Mouse (Mus musculus) small intestine, adult 2 months (tissue): ENCODE data around the gene Ccdc194. TPM values are rescaled to one million over a fixed set of nuclear protein-coding genes. Genes with fewer than 3 reads are reported as not detected.

Source experiments
- H3K27ac ChIP-seq: fragments of 200-500 bp; 2 replicates; pipeline ENCODE4 v1.5.1; 2012; ENCODE audit warnings: low read depth, low read length, control low read depth, inconsistent platforms; ENCODE audit not compliant: insufficient read depth
- H3K27me3 ChIP-seq: fragments of 200-500 bp; 2 replicates; pipeline ENCODE4 v1.6.1; 2012; ENCODE audit warnings: mild to moderate bottlenecking, moderate library complexity, low read length, inconsistent platforms; ENCODE audit not compliant: control insufficient read depth, insufficient read depth
- H3K36me3 ChIP-seq: fragments of 200-500 bp; 2 replicates; pipeline ENCODE4 v1.6.1; 2012; ENCODE audit warnings: mild to moderate bottlenecking, low read length, control low read depth, inconsistent platforms; ENCODE audit not compliant: control insufficient read depth, insufficient read depth
- H3K4me1 ChIP-seq: fragments of 200-500 bp; 2 replicates; pipeline ENCODE4 v1.6.1; 2012; ENCODE audit warnings: low read length, inconsistent platforms, mixed read lengths; ENCODE audit not compliant: control insufficient read depth, insufficient read depth, insufficient read length
- H3K4me3 ChIP-seq: fragments of 200-500 bp; 2 replicates; pipeline ENCODE4 v1.5.1; 2012; ENCODE audit warnings: low read depth, mild to moderate bottlenecking, control low read depth, inconsistent platforms, low read length, moderate library complexity
- CTCF ChIP-seq: fragments of 200-500 bp; IDR thresholded peaks from 2 replicates; pipeline ENCODE4 v1.5.1; 2012; ENCODE audit warnings: low read depth, mild to moderate bottlenecking, control low read depth, inconsistent platforms, low read length, moderate library complexity, mixed read lengths; ENCODE audit not compliant: insufficient replicate concordance, insufficient read length; ENCODE audit errors: extremely low read depth
- POLR2A ChIP-seq: fragments of 200-500 bp; IDR thresholded peaks from 2 replicates; pipeline ENCODE4 v1.6.1; 2012; ENCODE audit warnings: low read depth, mild to moderate bottlenecking, control low read depth, inconsistent platforms, low read length, moderate library complexity
- WGBS: fragments of 180-500 bp; shearing (Covaris S2); methylation state at CpG from one replicate; pipeline ENCODE4 v1.1.7; 2018; 5-methylcytosine and 5-hydroxymethylcytosine counted together
- polyA plus RNA-seq: library from polyadenylated mRNA; depleted of rRNA; stranded (reverse); fragments of >200 nt; gene quantifications from 2 replicates; pipeline ENCODE4 v1.2.3, GENCODE M21; 2012

Gene Ccdc194
- polyA plus RNA-seq, 1 experiment = not detected

DNA sequence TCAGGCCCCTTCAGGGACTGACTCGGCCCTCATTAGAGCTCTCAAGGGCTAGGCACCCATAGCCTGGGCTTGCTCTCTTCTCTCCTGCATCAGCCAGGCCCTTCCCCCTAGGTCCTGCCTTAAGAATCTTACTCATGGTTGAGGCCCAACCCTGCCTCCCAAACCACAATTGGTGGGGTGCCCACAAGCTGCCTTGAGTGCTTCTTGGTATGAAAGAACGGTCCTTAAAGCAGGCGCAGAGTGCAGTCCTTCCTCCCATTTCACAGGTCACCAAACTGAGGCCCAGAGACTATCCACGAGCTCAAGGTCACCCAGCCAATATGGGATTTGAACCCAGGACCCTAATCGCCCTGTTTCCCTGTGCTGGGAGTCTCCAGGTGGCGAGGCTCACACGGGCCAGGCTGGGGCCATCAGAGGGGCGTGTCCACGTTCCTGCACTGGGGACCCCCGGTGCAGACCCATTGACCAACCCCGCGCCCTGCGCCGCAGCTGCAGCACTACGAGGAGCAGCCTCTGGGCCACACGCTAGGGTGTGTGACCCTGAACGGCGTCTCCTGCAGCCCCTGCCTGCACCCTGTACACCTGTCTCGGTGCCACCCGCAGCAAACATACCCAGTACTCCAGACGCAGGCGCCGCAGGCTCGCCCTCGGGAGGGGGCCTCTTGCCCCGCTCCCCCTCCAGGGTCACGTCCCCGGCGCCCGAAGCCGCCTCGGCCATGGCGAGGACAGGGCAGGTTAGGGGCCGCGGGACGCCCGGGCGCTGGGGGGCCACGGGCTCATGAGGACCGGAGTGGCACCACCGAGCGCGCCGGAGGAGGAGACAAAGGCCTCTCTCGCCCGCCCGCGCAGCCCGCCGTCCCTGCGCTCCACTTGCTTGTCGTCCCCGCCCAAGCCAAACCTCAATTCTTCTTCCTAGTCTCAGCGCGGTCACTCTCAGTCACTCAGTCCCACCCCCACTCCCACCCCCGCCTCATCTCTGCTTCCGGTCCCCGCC lies 40.1 kb downstream of the Ccdc194 start, which contains the start of gene Ano8:
TSS of gene Ano8 (minus strand) at position 822 of the 994 bp plus-strand sequence.
- H3K36me3 ChIP-seq = no peaks in the 10 kb centered on the region
- peaks cover 9% of the 10 kb centered on the region for H3K4me1 ChIP-seq
- H3K27ac ChIP-seq = no peak within 1 kb of the TSS
- no peaks in the 10 kb centered on the region for H3K27me3 ChIP-seq
- 5% methylated on average over 57 of the region's 58 CpGs for WGBS
- peak within 1 kb of the TSS; percentile 67 for H3K4me3 ChIP-seq
- TF ChIP-seq POLR2A = no peak; the same call in 1 of the 2 replicates
- no peak for TF ChIP-seq CTCF

DNA sequence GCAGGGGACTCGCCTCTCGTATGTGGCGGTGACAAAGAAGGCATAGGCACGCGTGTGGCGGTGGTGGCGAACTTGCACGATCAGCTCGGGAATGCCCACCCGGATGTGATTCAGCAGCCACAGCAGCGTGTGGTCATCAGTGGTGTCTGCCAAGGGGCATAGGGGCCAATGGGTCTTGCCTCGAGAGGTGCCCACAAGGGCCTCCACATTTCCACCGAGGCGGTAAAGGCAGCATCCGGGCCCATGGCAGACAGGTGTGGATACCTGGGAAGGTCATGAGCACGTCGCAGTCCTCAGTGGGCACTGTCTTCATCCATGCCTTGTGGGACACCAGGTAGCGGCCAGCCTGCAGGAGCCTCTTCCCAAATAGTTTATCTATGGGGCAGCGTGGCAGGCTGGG lies 40.8 kb downstream of the Ccdc194 start:
- H3K4me1 ChIP-seq = peaks cover 9% of the 10 kb centered on the region
- no peaks in the 10 kb centered on the region for H3K36me3 ChIP-seq
- no peak overlapping the region for H3K4me3 ChIP-seq
- no peaks in the 10 kb centered on the region for H3K27me3 ChIP-seq
- TF ChIP-seq POLR2A = no peak
- no peak for TF ChIP-seq CTCF
- H3K27ac ChIP-seq = no peak overlapping the region
- WGBS = 95% methylated on average over 19 of the region's 19 CpGs

DNA sequence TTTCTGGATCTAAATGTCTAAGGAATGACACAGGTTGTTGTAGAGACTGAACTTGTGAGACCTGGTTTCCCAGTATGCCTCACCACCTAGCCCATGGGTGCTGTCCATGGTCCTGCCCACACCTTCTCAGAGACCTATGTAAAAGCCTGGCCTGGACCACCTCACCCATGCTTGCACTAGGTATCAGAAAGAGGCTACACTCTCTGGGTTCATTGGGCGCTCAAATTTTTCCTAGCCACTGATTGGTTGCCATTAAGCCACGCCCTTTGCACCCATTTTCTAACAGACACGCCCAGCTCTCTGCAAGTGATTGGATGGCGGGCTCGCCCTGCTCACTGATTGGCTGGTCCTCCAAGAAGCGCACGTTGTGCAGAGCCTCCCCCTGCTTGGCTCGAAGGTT lies 41.6 kb downstream of the Ccdc194 start:
- 71% methylated on average over 8 of the region's 8 CpGs for WGBS
- Histone ChIP-seq H3K4me1 (peaks cover 4% of the 10 kb centered on the region), H3K27me3 (no peaks in the 10 kb centered on the region), H3K36me3 (no peaks in the 10 kb centered on the region), H3K27ac (no peak overlapping the region), H3K4me3 (no peak overlapping the region)
- no peak for TF ChIP-seq POLR2A
- no peak for TF ChIP-seq CTCF

DNA sequence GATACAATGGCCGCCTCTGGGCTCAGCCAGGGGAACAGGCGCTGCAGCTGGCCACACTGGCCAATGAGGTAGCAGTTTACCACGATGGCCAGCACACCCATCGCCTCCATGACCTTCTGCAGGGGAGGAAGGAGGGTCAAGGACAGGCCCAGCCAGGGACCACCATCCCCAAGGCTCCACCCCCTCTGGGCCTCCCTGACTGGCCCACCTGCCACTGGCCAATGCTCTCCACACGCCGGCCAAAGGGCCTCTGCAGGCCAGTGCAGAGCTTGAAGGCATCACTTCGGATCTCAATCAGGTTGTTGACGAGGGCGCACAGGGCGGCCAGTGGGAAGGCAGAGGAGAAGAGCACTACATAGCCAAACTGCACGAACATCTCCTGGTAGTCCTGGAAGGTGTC lies 46.6 kb downstream of the Ccdc194 start:
- WGBS = 90% methylated on average over 11 of the region's 11 CpGs
- no peak for TF ChIP-seq CTCF
- TF ChIP-seq POLR2A = no peak
- H3K4me1 ChIP-seq = peaks cover 5% of the 10 kb centered on the region

DNA sequence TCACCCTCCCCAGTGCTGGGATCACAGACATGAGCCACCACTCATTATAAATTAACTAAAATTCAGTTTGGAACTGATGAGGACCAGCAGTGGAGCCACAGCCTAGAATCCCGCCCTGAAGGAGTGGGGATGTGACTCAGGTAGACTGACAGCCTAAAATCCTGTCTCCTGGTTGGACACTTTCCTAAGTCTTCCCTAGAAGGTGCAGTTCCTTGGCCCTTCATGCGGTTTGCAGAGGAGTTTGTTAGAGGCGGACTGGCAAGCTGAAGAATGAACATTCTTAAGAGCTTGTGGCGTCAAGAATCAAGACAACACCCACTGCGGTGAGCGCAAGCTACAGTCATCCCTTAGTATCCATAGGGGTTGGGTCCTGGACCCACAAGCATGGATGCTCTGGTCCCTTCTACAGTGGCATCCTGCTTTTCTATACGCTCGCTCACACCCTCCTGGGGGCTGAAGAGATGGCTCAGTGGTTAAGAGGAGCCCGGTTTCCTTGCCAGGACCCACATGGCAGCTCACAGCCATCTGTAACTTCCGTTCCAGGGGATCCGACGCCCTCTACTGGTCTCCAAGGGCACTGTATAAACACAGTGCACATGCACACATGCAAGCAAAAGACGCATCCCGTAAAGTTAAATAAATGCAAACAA lies 48.2 kb downstream of the Ccdc194 start:
- H3K27me3 ChIP-seq = no peaks in the 10 kb centered on the region
- H3K36me3 ChIP-seq = peaks cover 11% of the 10 kb centered on the region
- 64% methylated on average over 14 of the region's 14 CpGs for WGBS
- peaks cover 5% of the 10 kb centered on the region for H3K4me1 ChIP-seq
- TF ChIP-seq POLR2A (no peak), CTCF (peak; percentile 55; the same call in 1 of the 2 replicates)
- H3K4me3 ChIP-seq = no peak overlapping the region
- H3K27ac ChIP-seq = no peak overlapping the region

More for the DNA sequence above, 46.6 kb downstream of the Ccdc194 start:
- no peak overlapping the region for H3K27ac ChIP-seq
- no peaks in the 10 kb centered on the region for H3K27me3 ChIP-seq
- peaks cover 4% of the 10 kb centered on the region for H3K36me3 ChIP-seq
- H3K4me3 ChIP-seq = no peak overlapping the region

GRCm38 (mm10) chr8:71476099-71476940 lies 49.2 kb downstream of the Ccdc194 start:
- Histone ChIP-seq H3K27ac (peak overlapping the region; percentile 62), H3K4me3 (peak overlapping the region; percentile 87), H3K36me3 (peaks cover 17% of the 10 kb centered on the region), H3K27me3 (no peaks in the 10 kb centered on the region), H3K4me1 (peaks cover 5% of the 10 kb centered on the region)
- TF ChIP-seq POLR2A (no peak), CTCF (0 out of 2 replicates have a peak, but pooled peaks have one; percentile 7)
- under 1% methylated on average over 113 of the region's 121 CpGs for WGBS

- H3K27me3 ChIP-seq = no peaks in the 10 kb centered on the region
- H3K36me3 ChIP-seq = peaks cover 18% of the 10 kb centered on the region
- WGBS = 22% methylated on average over 4 of the region's 4 CpGs
- peaks cover 5% of the 10 kb centered on the region for H3K4me1 ChIP-seq
- peak overlapping the region; percentile 87 for H3K4me3 ChIP-seq
- no peak overlapping the region for H3K27ac ChIP-seq
- TF ChIP-seq CTCF (no peak), POLR2A (no peak)
Measured at GRCm38 (mm10) chr8:71475702-71476075, 49.8 kb downstream of the Ccdc194 start.
